Mouse (Mus musculus) ZHBTc4 (cell line): ENCODE measurements around the gene Fnd3c2.
"Not testable (repeated sequence)": the region's sequence is repeated elsewhere in the genome, so short reads cannot be mapped to it uniquely, and the experiment has no call there.

Experiments
- DNase-seq: peaks from one replicate; pipeline ENCODE4 v3.0.0-alpha.2; 2011; ENCODE audit warnings: low read depth, low spot score

Gene Fnd3c2

GRCm38 (mm10) chrX:106255276-106255675 lies at the start of gene Fnd3c2:
Gene Fnd3c2 (minus strand): TSS chrX:106255376.
- DNase-seq = no peak

DNA sequence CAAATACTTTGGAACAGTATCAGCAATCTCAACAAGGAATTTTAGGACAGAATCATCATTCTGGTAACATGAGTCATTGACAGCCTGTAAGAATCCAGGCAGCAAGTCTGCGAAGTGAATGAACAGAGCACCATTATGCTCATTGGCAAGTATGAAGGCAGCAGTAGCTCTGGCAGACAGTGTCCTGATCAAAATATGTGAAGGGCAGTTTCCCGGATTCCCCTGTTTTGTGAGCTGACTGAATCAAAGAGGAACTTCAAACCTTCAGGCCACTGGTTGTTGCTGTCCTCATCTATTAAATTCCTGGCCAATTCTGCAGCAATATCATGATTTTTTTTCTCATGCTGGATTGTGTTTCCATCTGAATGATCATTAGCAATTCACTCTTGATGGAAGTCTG lies 29.3 kb upstream of the Fnd3c2 start:
- no peak for DNase-seq

GRCm38 (mm10) chrX:106221058-106221457 lies 34.1 kb downstream of the Fnd3c2 start, which contains the start of gene Taf9b:
Gene Taf9b (minus strand): TSS chrX:106221158.
- DNase-seq = no peak

GRCm38 (mm10) chrX:106219171-106220032 lies 35.8 kb downstream of the Fnd3c2 start:
- DNase-seq = peak; percentile 81

DNA sequence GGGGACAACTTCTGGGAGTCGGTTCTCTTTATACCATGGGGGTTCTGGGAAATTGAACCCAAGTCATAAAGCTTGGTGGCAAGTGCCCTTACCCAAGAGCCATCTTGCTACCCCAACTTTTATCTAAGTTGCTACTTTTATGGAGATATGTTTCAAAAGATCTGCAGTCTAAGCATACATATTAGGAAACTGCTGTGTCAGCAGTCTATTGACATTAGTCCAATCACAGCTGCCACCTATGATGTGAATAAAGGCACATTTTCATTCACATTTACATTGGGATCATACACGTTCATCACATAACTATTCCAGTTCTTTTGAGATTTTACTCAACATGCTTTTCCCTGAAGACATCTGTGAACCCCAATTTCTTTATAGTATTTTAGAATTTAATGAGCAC lies 46.1 kb downstream of the Fnd3c2 start:
- no peak for DNase-seq

GRCm38 (mm10) chrX:106198904-106199303 lies 56.3 kb downstream of the Fnd3c2 start:
- DNase-seq = peak; percentile 28

DNA sequence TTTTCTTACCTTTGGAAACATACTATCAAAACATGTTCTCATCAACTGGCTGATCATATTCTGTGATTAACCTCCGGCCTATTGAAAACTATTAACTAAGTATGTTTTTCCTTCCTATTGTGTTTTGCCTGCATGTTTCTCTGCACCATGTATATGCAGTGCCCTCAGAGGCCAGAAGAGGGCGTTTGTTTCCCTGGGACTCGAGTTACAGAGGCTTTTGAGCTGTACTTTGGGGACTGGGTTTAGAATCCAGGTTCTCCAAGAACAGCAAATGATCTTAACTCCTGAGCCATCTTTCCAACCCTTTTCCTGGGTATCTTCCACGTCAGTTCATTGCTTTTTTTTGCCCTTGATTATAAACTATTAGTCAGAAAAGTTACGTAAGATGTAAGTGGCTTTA lies 57.9 kb downstream of the Fnd3c2 start:
- DNase-seq = peak; percentile 59

GRCm38 (mm10) chrX:106194361-106194760 lies 60.8 kb downstream of the Fnd3c2 start:
- DNase-seq = not testable (repeated sequence)

- no peak for DNase-seq
Observed at GRCm38 (mm10) chrX:106190091-106190490, 65.1 kb downstream of the Fnd3c2 start.

GRCm38 (mm10) chrX:106189356-106189755 lies 65.8 kb downstream of the Fnd3c2 start:
- DNase-seq = no peak

DNA sequence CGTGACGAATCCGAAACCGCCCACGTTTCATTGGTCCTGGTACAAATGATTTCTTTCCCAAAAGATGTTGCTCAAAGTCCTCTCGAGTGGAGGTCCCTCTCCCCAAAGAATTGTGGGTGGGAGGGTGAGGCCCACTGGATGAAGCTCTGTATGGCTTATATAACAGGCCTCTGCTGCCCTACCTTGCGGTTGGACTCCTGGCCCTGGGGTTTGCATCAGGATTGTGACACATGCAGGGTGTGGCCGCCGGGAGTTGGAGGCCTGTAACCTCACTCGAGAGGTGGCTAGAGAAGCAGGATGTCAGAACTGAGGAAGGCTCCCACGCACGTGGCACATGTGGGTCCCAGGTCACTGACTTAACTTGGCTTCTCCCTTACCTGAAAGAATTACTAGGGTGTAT lies 67.4 kb downstream of the Fnd3c2 start:
- DNase-seq = peak; percentile 26

DNA sequence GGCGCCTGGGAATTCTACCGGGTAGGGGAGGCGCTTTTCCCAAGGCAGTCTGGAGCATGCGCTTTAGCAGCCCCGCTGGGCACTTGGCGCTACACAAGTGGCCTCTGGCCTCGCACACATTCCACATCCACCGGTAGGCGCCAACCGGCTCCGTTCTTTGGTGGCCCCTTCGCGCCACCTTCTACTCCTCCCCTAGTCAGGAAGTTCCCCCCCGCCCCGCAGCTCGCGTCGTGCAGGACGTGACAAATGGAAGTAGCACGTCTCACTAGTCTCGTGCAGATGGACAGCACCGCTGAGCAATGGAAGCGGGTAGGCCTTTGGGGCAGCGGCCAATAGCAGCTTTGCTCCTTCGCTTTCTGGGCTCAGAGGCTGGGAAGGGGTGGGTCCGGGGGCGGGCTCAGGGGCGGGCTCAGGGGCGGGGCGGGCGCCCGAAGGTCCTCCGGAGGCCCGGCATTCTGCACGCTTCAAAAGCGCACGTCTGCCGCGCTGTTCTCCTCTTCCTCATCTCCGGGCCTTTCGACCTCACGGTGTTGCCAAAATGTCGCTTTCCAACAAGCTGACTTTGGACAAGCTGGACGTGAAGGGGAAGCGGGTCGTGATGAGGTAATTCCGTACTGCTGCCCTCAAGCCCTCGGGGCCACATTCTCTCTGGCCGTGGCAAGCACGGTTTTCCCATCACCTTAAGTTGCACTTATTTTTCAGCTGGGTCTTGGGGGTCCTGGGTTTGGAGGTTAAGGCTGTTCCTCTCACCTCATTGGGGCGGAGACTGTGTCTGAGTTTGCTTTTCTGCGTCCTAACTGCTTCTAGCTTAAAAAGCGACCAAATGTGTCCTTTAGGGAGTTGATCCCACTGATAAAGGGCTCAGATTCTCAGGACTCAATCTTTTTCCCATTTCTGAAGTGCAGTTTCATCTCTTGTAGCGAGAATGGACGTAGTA lies 68.2 kb downstream of the Fnd3c2 start, which contains the start of gene Pgk1:
Gene Pgk1, plus strand, starts transcription at position 388 of the 937 bp plus-strand sequence.
- DNase-seq = peak; percentile 97

GRCm38 (mm10) chrX:106185706-106186105 lies 69.5 kb downstream of the Fnd3c2 start:
- DNase-seq = peak; percentile 50
